Mouse (Mus musculus) heart, postnatal 0 days (tissue): ENCODE measurements around the gene Tcam1.

Experiments used
- CTCF ChIP-seq: IDR thresholded peaks from 2 replicates; pipeline ENCODE4 v1.5.1; 2016; ENCODE audit warnings: antibody characterized with exemption, control low read depth, low read depth
- EP300 ChIP-seq: IDR thresholded peaks from 2 replicates; pipeline ENCODE4 v1.6.1; 2016; ENCODE audit warnings: antibody characterized with exemption, low read depth

DNA sequence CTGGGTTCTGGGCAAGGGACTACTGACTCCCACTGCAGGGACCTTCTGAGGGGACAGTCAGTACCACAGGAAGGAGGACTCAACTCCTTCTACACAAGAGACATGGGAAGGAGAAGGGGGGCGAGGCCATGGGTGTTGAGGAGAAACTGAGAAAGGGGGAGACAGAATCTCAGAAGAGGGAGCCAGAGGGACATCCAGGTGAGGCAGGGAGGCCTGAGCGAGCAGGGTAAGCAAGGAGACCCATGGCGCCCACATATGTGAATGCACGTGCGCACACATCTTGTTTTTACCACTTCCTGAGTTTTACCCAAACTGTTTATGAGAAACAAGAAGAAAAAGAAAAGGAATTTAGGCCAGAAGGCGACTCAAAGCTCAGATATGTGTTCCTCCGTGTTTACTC is 41.3 kb downstream of the Tcam1 start:
- TF ChIP-seq CTCF (no peak), EP300 (no peak)
